In the genomic region with DNA sequence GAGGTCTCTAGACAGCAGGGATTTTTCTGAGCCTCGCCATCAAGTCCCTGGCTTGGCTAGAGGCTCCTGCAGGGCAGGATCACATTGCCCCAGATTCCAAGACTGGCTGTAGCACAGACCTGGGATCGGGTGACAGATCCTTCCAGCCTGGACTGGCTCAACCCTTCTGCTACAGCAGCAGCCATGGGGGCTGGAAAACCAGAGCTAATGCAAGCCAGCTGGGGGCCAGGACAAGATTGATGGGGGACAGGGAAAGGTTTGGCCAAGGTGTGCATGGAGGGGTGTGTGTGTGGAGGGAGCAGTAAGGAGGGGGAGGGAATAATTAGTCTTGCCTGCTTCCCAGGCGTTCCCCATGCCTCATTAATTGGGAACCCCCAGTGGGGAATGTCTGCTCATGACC, we compare ENCODE assay signal across 23 mouse cellular contexts. TPM values are rescaled to one million over a fixed set of nuclear protein-coding genes. Genes with fewer than 3 reads are reported as not detected.
DNase-seq lines count a peak whose midpoint lies in the region; ATAC-seq and TF ChIP-seq lines count a peak whose summit lies in the region.
"Had no signal": no experiment of that assay in that cellular context is flagged by ENCODE, and none has a peak within 500 bp of the region (broad histone marks: within the 10 kb centered on the region; RNA-seq: fewer than 3 reads in every experiment).

No protein-coding gene starts in this region.

- intact Hi-C loops in gastrocnemius, postnatal 14 days (cut with DNase I; ENCODE audit: low total_unique reads): no loop called here

- TF ChIP-seq POLR2A in limb, embryonic 14.5 days (IDR thresholded peaks at IDR 0.05; ENCODE audit: borderline replicate concordance, extremely low read depth, insufficient read depth, insufficient read length): no peak

- no peaks in the 10 kb centered on the region for H3K4me1 ChIP-seq in kidney, embryonic 14.5 days (ENCODE audit: control insufficient read depth, insufficient read depth, low read length)
- no peaks in the 10 kb centered on the region for H3K4me1 ChIP-seq in limb, embryonic 14.5 days (ENCODE audit: control insufficient read depth, insufficient read depth, low read length)
- H3K4me1 ChIP-seq: forebrain, embryonic 15.5 days; heart, embryonic 12.5 days; hindbrain, embryonic 15.5 days had no signal

- no peaks in the 10 kb centered on the region for H3K27me3 ChIP-seq in kidney, embryonic 14.5 days (ENCODE audit: control insufficient read depth, insufficient read depth, low read length)
- H3K27me3 ChIP-seq in limb, embryonic 14.5 days (ENCODE audit: control insufficient read depth, insufficient read depth, low read length): no peaks in the 10 kb centered on the region
- H3K27me3 ChIP-seq: forebrain, embryonic 15.5 days; heart, embryonic 12.5 days; hindbrain, embryonic 15.5 days had no signal

- H3K36me3 ChIP-seq in kidney, embryonic 14.5 days (ENCODE audit: control insufficient read depth, insufficient read depth, low read length): no peaks in the 10 kb centered on the region
- no peaks in the 10 kb centered on the region for H3K36me3 ChIP-seq in limb, embryonic 14.5 days (ENCODE audit: control insufficient read depth, insufficient read depth, low read length)
- H3K36me3 ChIP-seq: forebrain, embryonic 15.5 days; heart, embryonic 12.5 days; hindbrain, embryonic 15.5 days had no signal

- H3K27ac ChIP-seq in kidney, embryonic 14.5 days (ENCODE audit: low read depth, low read length): no peak overlapping the region
- H3K27ac ChIP-seq in limb, embryonic 14.5 days (replicated peaks; ENCODE audit: low read depth, low read length): no peak overlapping the region
- H3K27ac ChIP-seq: forebrain, embryonic 15.5 days; hindbrain, embryonic 15.5 days; liver, embryonic 14.5 days had no signal

- no peaks in the 10 kb centered on the region for H3K9me3 ChIP-seq in kidney, embryonic 14.5 days (ENCODE audit: control insufficient read depth, low read length)
- H3K9me3 ChIP-seq in limb, embryonic 14.5 days (ENCODE audit: control insufficient read depth, low read length): no peaks in the 10 kb centered on the region
- H3K9me3 ChIP-seq: forebrain, embryonic 15.5 days; hindbrain, embryonic 15.5 days had no signal

- whole genome bisulfite sequencing in kidney, embryonic 14.5 days: 19% methylated on average over 3 of the region's 3 CpGs
- WGBS in limb, embryonic 14.5 days: 4% methylated on average over 3 of the region's 3 CpGs

- no peak overlapping the region for H3K9ac ChIP-seq in kidney, embryonic 14.5 days (ENCODE audit: low read depth, low read length)
- no peak overlapping the region for H3K9ac ChIP-seq in limb, embryonic 14.5 days (ENCODE audit: low read depth, low read length, severe bottlenecking)
- H3K9ac ChIP-seq: forebrain, embryonic 15.5 days; heart, embryonic 12.5 days; hindbrain, embryonic 15.5 days; liver, embryonic 14.5 days had no signal

- no peak overlapping the region for H3K4me2 ChIP-seq in kidney, embryonic 14.5 days (replicated peaks; ENCODE audit: low read depth, low read length)
- H3K4me2 ChIP-seq in limb, embryonic 14.5 days (replicated peaks; ENCODE audit: low read depth, low read length, severe bottlenecking): no peak overlapping the region
- H3K4me2 ChIP-seq: forebrain, embryonic 15.5 days; heart, embryonic 12.5 days; hindbrain, embryonic 15.5 days had no signal

- no peak overlapping the region for H3K4me3 ChIP-seq in kidney, embryonic 14.5 days (ENCODE audit: low read length)
- no peak overlapping the region for H3K4me3 ChIP-seq in limb, embryonic 14.5 days (replicated peaks; ENCODE audit: low read length)
- H3K4me3 ChIP-seq: erythroblast, embryonic 14.5 days; forebrain, embryonic 15.5 days; heart, embryonic 12.5 days; hindbrain, embryonic 15.5 days had no signal

- DNase-seq in kidney, adult 18-20 months: no peak
- DNase-seq in embryo, embryonic 11 days: peak; percentile 61
- peak; percentile 53 for DNase-seq in gastrocnemius, postnatal 14 days
- DNase-seq in limb, embryonic 14.5 days (ENCODE audit: low spot score): no peak
- DNase-seq in frontal cortex, adult 2 months (ENCODE audit: extremely low spot score in 1 of 2, low spot score in 1 of 2): no peak
- DNase-seq: adrenal gland, postnatal 36 days; cerebellum, adult 8-10 months; right cerebral cortex, postnatal 25 days; thymus, postnatal 4 days had no signal

- ATAC-seq in kidney, embryonic 14.5 days (ENCODE audit: low FRiP score, low TSS enrichment): peak; percentile 93
- ATAC-seq in limb, embryonic 14.5 days (ENCODE audit: low FRiP score, low read depth): peak; percentile 63; the same call in 1 of the 2 replicates
- ATAC-seq in CD4-positive, CD25-positive, alpha-beta regulatory T cell, adult 4 months: no peak
- ATAC-seq: forebrain, embryonic 15.5 days; intestine, postnatal 0 days; Patski had no signal

RNA-seq across cellular contexts. Expression of a gene that starts 36.5 kb away (rescaled TPM):
- polyA plus RNA-seq in kidney, embryonic 14.5 days (2014; fragmentation: Nextera tagmentation; extraction: Ambion mirVana): 0.34 and 0.37 TPM in 2 replicates
- 10 to 100 TPM; 24.3 to 30.6 TPM for total RNA-seq in gastrocnemius, postnatal 14 days (2021)
- 80.4 and 111 TPM in 2 replicates for polyA plus RNA-seq in limb, embryonic 14.5 days (2012; rRNA removed)
- polyA plus RNA-seq in limb, embryonic 14.5 days (2014; fragmentation: Nextera tagmentation; extraction: Ambion mirVana): 42.4 and 48.0 TPM in 2 replicates
- polyA plus RNA-seq in frontal cortex, adult 2 months (2012; rRNA removed): 0.06 and 0.36 TPM in 2 replicates
- not detected for polyA plus RNA-seq in CD4-positive, CD25-positive, alpha-beta regulatory T cell, adult 4 months (2017; shearing (Covaris generic))
- total RNA-seq: adrenal gland, postnatal 36 days; common myeloid progenitor, adult 5-6 weeks; heart, postnatal 25 days; layer of hippocampus, postnatal 25 days; megakaryocyte, adult 5-6 weeks had no signal
- polyA plus RNA-seq: erythroblast, embryonic 14.5 days; gonadal fat pad, adult 2 months; intestine, postnatal 0 days; Patski had no signal

RNA-seq across cellular contexts. Expression of a gene that starts 56.5 kb away (rescaled TPM):
- polyA plus RNA-seq in kidney, embryonic 14.5 days (2014; fragmentation: Nextera tagmentation; extraction: Ambion mirVana): 0.07 TPM in 1 of 2 replicates, not detected in the other
- total RNA-seq in gastrocnemius, postnatal 14 days (2021): 10 to 100 TPM; 34.8 to 35.1 TPM
- polyA plus RNA-seq in limb, embryonic 14.5 days (2012; rRNA removed): 0.28 and 0.40 TPM in 2 replicates
- 0.07 and 0.11 TPM in 2 replicates for polyA plus RNA-seq in limb, embryonic 14.5 days (2014; fragmentation: Nextera tagmentation; extraction: Ambion mirVana)
- polyA plus RNA-seq in frontal cortex, adult 2 months (2012; rRNA removed): 68.6 and 83.9 TPM in 2 replicates
- under 1 TPM in 1 of 2 experiments, not detected in 1; 0.05 TPM for polyA plus RNA-seq in CD4-positive, CD25-positive, alpha-beta regulatory T cell, adult 4 months (2017; shearing (Covaris generic))

Comparison
In these comparisons a context has a peak if more than half of its experiments do, and no peak if none do; other contexts are left out.
1. DNase-seq: peak in embryo, embryonic 11 days (single experiment) and gastrocnemius, postnatal 14 days (single experiment); none in kidney, adult 18-20 months (single experiment), limb, embryonic 14.5 days (single experiment) and frontal cortex, adult 2 months (0 of 2).
2. RNA of a gene that starts 36.5 kb away (polyA plus RNA-seq): 42.4 to 111 TPM in limb, embryonic 14.5 days; 0.34 to 0.37 TPM in kidney, embryonic 14.5 days, 0.06 to 0.36 TPM in frontal cortex, adult 2 months and not detected in CD4-positive, CD25-positive, alpha-beta regulatory T cell, adult 4 months; every median in the first group is over 10 times any median in the second.
3. RNA of a gene that starts 56.5 kb away (polyA plus RNA-seq): 68.6 to 83.9 TPM in frontal cortex, adult 2 months; 0.07 to 0.40 TPM in limb, embryonic 14.5 days, 0.05 TPM in CD4-positive, CD25-positive, alpha-beta regulatory T cell, adult 4 months and 0.07 TPM in kidney, embryonic 14.5 days; every median in the first group is over 10 times any median in the second.